In the genomic region with DNA sequence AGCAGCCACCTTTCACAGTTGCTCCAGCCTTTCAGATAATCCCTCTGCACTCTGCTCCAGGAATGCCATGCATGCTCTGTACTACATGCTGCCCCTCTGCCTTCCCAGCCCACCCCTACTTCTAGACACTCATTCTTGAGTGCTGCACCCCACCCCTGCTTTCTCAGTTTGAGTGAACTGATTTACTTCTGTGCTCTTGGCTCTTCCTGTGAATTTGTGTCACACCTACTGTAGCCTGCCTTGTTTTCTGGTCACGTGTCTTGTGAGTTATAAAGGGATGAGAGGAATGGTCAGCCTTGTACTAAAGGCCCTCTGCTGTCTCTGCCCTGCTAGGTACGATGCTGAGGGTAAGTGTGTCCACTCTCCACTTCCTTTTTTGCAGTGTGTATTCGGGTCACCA, we compare ENCODE assay signal across 28 mouse cellular contexts. TPM values are rescaled to one million over a fixed set of nuclear protein-coding genes. Genes with fewer than 3 reads are reported as not detected.
DNase-seq lines count a peak whose midpoint lies in the region; ATAC-seq and TF ChIP-seq lines count a peak whose summit lies in the region.
"Had no signal": no experiment of that assay in that cellular context is flagged by ENCODE, and none has a peak within 500 bp of the region (broad histone marks: within the 10 kb centered on the region; RNA-seq: fewer than 3 reads in every experiment).

No protein-coding gene starts in this region.

- H3K4me3 ChIP-seq in gastrocnemius, adult 2 months, result no peak overlapping the region
- no peak overlapping the region for H3K4me3 ChIP-seq in heart, embryonic 13.5 days
- H3K4me3 ChIP-seq in layer of hippocampus, adult 2 months, result no peak overlapping the region
- H3K4me3 ChIP-seq: erythroblast, embryonic 14.5 days; limb, embryonic 13.5 days; lung, embryonic 15.5 days had no signal

- intact Hi-C loops in gastrocnemius, adult 2 months (cut with DNase I), result no loop called here
- intact Hi-C loops in gastrocnemius, postnatal 14 days (cut with DNase I; ENCODE audit: low total_unique reads), result no loop called here
- intact Hi-C loops in heart, postnatal 10 days (cut with DNase I), result loop anchor here (2.0 kb wide), 1 partner anchor 25 kb away; the partner anchor contains the start of gene Atf1

- DNase-seq in gastrocnemius, adult 2 months, result no peak
- DNase-seq in gastrocnemius, postnatal 14 days, result no peak
- DNase-seq in heart, postnatal 10 days, result no peak
- DNase-seq in layer of hippocampus, adult 2 months (ENCODE audit: low spot score in 2 of 2), result no peak
- DNase-seq in layer of hippocampus, postnatal 10 days (ENCODE audit: low spot score in 2 of 2), result no peak
- DNase-seq: adrenal gland, postnatal 10 days; cerebellum, adult 11 months; cerebellum, adult 9-11 months; gastrocnemius, postnatal 25 days; kidney, adult 9 months; kidney, postnatal 10 days; layer of hippocampus, adult 9-11 months; right cerebral cortex, adult 18-20 months; thymus, adult 18-20 months; thymus, postnatal 25 days had no signal

- H3K36me3 ChIP-seq in heart, embryonic 13.5 days, result peaks cover 85% of the 10 kb centered on the region

- H3K9me3 ChIP-seq in heart, embryonic 13.5 days, result no peaks in the 10 kb centered on the region
- H3K9me3 ChIP-seq: limb, embryonic 13.5 days; lung, embryonic 15.5 days had no signal

- H3K27me3 ChIP-seq in heart, embryonic 13.5 days (replicated peaks), result no peaks in the 10 kb centered on the region
- H3K27me3 ChIP-seq: limb, embryonic 13.5 days; lung, embryonic 15.5 days; Patski had no signal

- 48% methylated on average over 3 of the region's 3 CpGs for WGBS in heart, embryonic 13.5 days

- ATAC-seq in heart, embryonic 13.5 days (ENCODE audit: extremely low read depth, insufficient number of reproducible peaks, low FRiP score, low TSS enrichment), result no peak
- ATAC-seq in megakaryocyte-erythroid progenitor cell, adult 5-6 weeks (replicated peaks; ENCODE audit: low FRiP score, low TSS enrichment, poor library complexity, severe bottlenecking), result no peak
- ATAC-seq: forebrain, embryonic 16.5 days; intestine, postnatal 0 days; midbrain, embryonic 16.5 days; Patski had no signal

- H3K4me1 ChIP-seq in heart, embryonic 13.5 days, result peaks cover 62% of the 10 kb centered on the region
- H3K4me1 ChIP-seq: limb, embryonic 13.5 days had no signal

- peak overlapping the region; percentile 72 for H3K9ac ChIP-seq in heart, embryonic 13.5 days
- H3K9ac ChIP-seq: hindbrain, embryonic 14.5 days; limb, embryonic 13.5 days; lung, embryonic 15.5 days had no signal

- no peak for TF ChIP-seq CTCF in gastrocnemius, adult 2 months (IDR thresholded peaks at IDR 0.05)
- no peak for TF ChIP-seq CTCF in layer of hippocampus, adult 2 months (conservative IDR thresholded peaks at IDR 0.05)

- H3K4me2 ChIP-seq in heart, embryonic 13.5 days, result peak overlapping the region; percentile 55
- H3K4me2 ChIP-seq: hindbrain, embryonic 14.5 days; limb, embryonic 13.5 days; liver, embryonic 11.5 days; lung, embryonic 15.5 days; midbrain, embryonic 11.5 days had no signal

- H3K27ac ChIP-seq in gastrocnemius, adult 2 months, result peak overlapping the region; percentile 70
- H3K27ac ChIP-seq in heart, embryonic 13.5 days (replicated peaks), result peak overlapping the region; percentile 95
- peak overlapping the region; percentile 75 for H3K27ac ChIP-seq in layer of hippocampus, adult 2 months
- H3K27ac ChIP-seq: hindbrain, embryonic 14.5 days; limb, embryonic 13.5 days; lung, embryonic 15.5 days; stomach, postnatal 0 days had no signal

RNA-seq across cellular contexts. Expression of gene Atf1, which starts 25.8 kb away (rescaled TPM):
- total RNA-seq in gastrocnemius, adult 2 months (2021), result 10 to 100 TPM; 55.4 to 56.6 TPM
- total RNA-seq in gastrocnemius, postnatal 14 days (2021), result 10 to 100 TPM; 31.1 to 40.4 TPM
- 30.3 and 34.4 TPM in 2 replicates for polyA plus RNA-seq in heart, embryonic 13.5 days (2015; fragmentation: Nextera tagmentation; extraction: Ambion mirVana)
- 10 to 100 TPM; 45.8 to 52.5 TPM for total RNA-seq in heart, postnatal 10 days (2021)
- 10 to 100 TPM; 22.5 to 24.2 TPM for total RNA-seq in layer of hippocampus, adult 2 months (2021)
- 10 to 100 TPM; 15.5 to 17.2 TPM for total RNA-seq in layer of hippocampus, postnatal 10 days (2021)
- total RNA-seq in megakaryocyte-erythroid progenitor cell, adult 5-6 weeks (2014; fragmentation: Nextera tagmentation), result 82.7 and 87.7 TPM in 2 replicates
- 94.7 and 123 TPM in 2 replicates for total RNA-seq in megakaryocyte-erythroid progenitor cell, adult 5-6 weeks (2017)
